Mouse (Mus musculus): ENCODE measurements at regions not wholly inside any gene's neighbourhood (a gene's known extent, or its start where the extent isn't known, plus 50 kb on each side); places are given as distances from the start of the nearest gene placed in this dataset.

- TF ChIP-seq CTCF (IDR thresholded peaks at IDR 0.05) (no peak), EP300 (IDR thresholded peaks at IDR 0.05; ENCODE audit: insufficient read depth, low read depth, low read length) (no peak)
Measured at GRCm38 (mm10) chr15:72200861-72201260, 1633.5 kb upstream of the Gm6569 start.

Measured in heart, adult 2 months (tissue).